Mouse (Mus musculus): ENCODE data around the gene Ube2k.
"Not testable (repeated sequence)": the region's sequence is repeated elsewhere in the genome, so short reads cannot be mapped to it uniquely, and the experiment has no call there.

Ube2k gene

GRCm38 (mm10) chr5:65536751-65537419, at the start of gene Ube2k, which contains the start of gene Smim14:
Gene Ube2k, plus strand, starts transcription at chr5:65537233.
Gene Smim14, minus strand, starts transcription at chr5:65537184.
- DNase-seq (ENCODE audit: low spot score in 2 of 2): peak; percentile 88 to 91

GRCm38 (mm10) chr5:65487381-65487780, 49.7 kb upstream of the Ube2k start:
- DNase-seq (ENCODE audit: low spot score in 2 of 2): no peak

GRCm38 (mm10) chr5:65488725-65489124, 48.3 kb upstream of the Ube2k start:
- DNase-seq (ENCODE audit: low spot score in 2 of 2): peak in 1 of 2 experiments; percentile 37

DNA sequence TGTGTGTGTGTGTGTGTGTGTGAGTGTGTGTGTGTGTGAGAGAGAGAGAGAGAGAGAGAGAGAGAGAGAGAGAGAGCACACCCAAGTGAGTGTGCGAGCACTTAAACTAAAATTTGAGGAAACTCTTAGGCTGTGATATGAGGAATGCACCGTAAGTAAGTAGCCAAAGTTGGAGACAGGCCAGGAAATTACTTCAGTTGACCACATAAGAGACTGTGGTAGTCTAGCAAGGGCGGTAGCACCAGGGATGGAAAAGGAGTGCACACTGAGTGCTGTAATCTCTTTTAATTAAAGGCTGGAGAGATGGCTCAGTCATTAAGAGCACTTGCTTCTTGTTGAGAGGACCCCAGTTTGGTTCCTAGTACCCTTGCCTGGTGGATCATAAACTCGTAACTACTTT, 47.2 kb upstream of the Ube2k start:
- no peak for DNase-seq (ENCODE audit: low spot score in 2 of 2)

DNA sequence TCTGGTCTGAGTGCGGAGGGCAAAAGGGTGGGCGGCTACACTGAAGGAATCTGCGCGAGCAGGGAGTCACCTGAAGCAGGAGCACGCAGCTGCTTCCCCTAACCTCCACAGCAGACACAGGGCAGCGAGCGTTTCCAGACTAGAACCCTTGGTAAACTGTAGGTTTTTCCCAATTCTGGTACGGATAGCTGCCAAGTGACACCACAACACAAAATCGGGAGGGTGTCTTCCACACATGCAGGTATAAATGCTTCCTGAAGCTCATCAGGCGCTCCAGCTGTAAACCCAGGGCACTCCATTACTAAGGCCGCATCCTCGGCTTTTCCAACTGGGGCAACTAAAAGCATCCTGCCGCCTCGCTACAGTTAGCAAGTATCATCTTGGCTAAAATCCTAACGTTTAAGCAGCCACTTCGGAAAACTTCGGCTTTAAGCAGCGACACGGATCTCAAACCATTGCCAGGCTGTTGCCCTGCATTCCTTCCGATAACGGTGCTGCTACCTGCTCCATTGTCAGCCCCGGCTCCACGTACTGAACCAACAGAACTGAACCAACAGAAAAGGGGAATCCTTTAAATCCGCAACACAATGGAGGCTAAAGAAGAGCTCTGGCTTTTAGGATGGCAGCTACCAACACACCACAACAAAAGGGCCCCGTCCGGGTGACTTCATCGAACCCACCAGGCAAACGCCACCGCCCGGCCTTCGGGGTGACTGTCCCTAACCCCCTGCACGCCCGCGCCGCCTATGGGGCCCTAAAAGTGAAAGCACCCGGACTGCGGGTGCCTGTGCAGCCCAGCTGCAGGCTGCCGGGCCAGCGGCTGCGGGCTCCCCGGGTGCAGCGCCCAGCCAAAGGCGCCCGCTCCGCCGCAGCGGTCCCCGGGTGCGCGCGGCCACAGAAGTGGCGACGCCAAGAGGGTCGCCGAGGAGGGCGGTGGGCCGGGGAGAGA, 45.0 kb upstream of the Ube2k start:
- DNase-seq (ENCODE audit: low spot score in 2 of 2): peak; percentile 52 to 64

GRCm38 (mm10) chr5:65492716-65493531, 44.1 kb upstream of the Ube2k start, which contains the start of gene Gm43552:
Gene Gm43552, minus strand, starts transcription at chr5:65492833.
- peak; percentile 91 to 96 for DNase-seq (ENCODE audit: low spot score in 2 of 2)

DNA sequence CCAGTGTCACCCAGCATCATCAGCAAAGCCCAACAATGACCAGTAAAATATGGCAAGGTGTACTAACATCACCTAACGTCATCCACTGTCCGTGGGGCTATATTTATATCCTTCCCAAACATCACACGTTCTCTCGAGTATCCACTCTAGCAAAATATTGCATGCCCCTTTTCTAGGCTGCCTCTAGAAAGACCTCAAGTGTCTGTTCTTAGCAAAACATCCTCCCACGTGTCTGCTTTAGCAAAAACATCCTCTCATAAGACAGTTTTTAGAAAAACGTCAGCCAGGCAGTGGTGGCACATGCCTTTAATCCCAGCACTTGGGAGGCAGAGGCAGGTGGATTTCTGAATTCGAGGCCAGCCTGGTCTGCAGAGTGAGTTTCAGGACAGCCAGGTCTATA, 36.8 kb upstream of the Ube2k start:
- no peak for DNase-seq (ENCODE audit: low spot score in 2 of 2)

- no peak for DNase-seq (ENCODE audit: low spot score in 2 of 2)
Measured at GRCm38 (mm10) chr5:65501407-65501806, 35.6 kb upstream of the Ube2k start.

DNA sequence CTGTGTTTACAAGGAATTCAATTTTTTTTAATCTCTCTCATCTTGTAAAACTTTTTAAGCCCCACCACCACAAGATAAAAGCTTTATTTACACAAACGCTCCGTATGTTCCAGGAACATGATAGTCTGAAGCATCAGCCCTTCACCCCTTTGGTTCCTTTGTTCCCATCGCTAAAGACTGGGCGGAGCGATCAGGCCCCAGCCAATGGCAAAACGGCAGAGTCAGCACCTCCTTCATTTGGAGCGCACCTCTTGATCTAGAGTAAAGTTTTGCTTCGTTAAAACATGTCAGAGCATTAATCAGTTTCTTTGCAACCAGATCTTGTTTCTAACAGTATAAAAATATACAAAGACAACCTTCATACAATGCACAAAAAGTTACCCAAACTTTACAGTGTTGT, 31.2 kb upstream of the Ube2k start:
- peak in 1 of 2 experiments; percentile 39 for DNase-seq (ENCODE audit: low spot score in 2 of 2)

DNA sequence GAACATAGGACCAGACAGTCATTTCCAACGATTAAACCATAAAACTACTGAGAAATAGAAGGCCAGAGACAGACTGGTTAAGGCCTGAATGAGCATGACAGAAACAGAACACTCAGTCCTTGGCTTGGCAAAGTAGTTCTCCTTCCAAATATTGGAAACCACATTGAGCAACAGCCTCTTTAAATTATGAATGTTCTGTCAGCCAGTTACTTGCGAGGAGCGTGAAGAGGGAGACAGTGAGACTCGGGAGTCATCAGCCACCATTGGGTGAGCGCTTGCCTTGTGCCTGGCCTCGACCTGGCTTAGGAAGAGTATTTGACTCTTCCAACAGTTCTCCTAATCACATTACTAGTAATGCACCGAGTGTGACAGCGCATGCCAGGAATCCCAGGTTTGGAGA, 28.6 kb upstream of the Ube2k start:
- peak in 1 of 2 experiments; percentile 31 for DNase-seq (ENCODE audit: low spot score in 2 of 2)

DNA sequence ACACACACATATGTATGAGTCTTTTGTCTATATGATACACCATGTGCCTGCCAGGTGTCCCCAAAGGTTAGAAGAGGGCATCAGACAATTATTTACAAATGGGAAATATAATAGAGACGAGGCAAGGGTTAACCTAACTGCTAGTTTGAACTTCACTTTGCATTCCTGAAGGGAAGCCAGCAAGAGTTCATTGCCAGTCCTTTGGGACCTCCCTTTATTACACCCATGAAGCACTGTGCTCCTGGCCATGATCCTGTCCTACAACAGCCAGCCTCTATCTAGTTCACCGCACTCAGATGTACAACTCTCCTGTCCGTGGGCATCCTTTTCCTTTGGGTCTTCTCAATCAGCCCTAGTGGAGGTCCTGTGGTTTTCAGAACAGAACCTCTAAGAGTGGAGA, 23.5 kb upstream of the Ube2k start:
- no peak for DNase-seq (ENCODE audit: low spot score in 2 of 2)

DNA sequence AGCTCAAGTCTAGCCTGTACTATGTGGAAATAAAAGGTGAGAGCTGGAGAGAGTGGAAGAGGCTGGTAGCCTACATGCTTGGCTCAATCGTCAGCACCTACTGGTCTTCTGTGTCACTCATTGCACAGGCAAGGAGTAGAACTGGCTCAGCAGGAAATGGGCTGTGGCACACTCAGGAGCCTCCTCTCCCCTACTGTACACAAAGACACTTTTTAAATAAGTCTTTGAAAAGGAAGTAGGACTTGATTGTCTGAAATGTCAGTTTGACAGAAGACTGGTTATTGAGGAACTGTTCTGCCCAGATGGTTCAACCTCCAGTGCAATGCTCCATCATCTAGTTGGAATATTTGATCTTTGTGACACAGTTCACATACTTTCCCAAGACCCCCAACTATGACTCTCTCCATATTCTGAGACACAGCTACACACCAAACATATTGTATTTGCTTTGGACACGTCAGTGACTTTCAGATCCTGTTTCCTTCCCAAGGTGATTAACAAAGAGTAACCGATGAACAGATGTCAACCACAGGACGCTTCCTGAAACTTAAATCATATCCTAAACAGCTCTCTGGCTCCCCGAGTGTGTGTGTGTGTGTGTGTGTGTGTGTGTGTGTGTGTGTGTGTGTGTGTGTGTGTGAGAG, 22.3 kb upstream of the Ube2k start:
- peak; percentile 39 to 61 for DNase-seq (ENCODE audit: low spot score in 2 of 2)

- DNase-seq (ENCODE audit: low spot score in 2 of 2): no peak
Measured at GRCm38 (mm10) chr5:65521803-65522202, 15.2 kb upstream of the Ube2k start.

DNA sequence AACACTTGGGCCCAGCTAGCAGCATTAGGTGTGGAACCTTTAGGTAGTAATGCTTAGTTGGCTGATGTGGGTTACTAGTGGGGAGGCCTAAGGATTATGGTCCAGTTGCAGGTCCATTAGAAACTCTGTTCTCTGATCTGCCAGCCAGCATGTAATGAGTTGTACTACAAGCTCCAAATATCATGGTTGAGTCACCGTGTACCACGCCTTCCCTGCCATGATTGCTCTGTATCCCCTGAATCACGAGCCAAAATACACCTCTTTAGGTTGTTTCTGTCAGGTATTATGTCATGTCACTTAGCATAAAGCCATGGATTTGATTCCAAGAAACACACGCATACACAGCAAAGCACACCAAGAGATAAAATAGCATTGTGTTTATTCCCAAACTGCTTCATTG, 12.2 kb upstream of the Ube2k start:
- no peak for DNase-seq (ENCODE audit: low spot score in 2 of 2)

GRCm38 (mm10) chr5:65525674-65526443, 11.2 kb upstream of the Ube2k start:
- no peak for DNase-seq (ENCODE audit: low spot score in 2 of 2)

GRCm38 (mm10) chr5:65531283-65531682, 5.8 kb upstream of the Ube2k start:
- DNase-seq (ENCODE audit: low spot score in 2 of 2): no peak

DNA sequence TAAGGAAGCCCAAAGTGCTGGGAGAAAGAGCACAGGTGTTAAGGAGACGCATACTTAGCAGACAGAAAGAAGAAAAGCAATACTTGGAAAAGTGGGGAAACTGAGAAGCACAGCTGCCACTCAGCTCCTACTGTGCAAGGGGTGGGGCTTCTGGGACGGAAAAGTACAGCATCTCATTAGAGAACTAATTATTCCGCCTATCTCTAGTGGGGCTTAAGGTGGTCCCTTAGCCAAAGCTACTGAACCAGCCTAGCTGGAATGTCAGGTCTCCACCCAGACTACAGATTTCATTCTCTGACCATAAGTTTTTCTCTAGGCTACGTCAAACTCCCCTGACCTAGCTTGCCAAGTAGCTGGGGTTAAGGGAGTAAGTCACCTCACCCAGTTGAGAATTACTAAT, 2.5 kb upstream of the Ube2k start:
- no peak for DNase-seq (ENCODE audit: low spot score in 2 of 2)

- DNase-seq (ENCODE audit: low spot score in 2 of 2): no peak
Measured at GRCm38 (mm10) chr5:65535457-65536067, 1.5 kb upstream of the Ube2k start.

- not testable (repeated sequence) for DNase-seq (ENCODE audit: low spot score in 2 of 2)
Measured at GRCm38 (mm10) chr5:65536068-65536465, 966 bp upstream of the Ube2k start.

DNA sequence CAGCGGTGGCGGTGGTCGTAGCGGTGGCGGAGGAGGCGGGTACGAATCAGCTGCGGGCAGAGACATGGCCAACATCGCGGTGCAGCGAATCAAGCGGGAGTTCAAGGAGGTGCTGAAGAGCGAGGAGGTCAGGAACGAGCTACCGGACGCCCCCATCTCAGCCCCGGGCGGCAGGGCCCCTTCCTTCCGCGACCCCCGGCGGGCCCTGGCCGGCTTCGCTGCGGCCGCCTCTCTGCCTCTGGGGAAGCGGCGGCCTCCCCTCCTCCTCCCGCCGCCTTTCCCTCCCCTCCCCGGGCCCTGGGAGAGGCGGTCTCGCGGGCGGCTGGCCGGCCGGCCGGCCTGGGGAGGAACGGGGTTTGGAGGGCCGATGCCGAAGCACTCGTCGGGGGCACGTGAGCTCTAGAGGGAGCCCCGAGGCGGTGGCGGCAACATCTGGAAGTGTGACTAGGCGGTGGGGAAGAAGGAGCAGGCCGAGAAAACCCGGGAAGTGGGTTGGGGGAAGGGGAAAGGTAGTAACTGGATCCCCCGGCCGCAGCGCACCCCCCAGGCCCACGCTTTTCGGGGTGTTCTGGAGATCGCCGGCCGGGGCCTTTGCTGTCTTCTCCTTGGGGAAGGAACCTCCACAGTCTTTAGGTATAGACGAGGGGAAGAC, 513 bp downstream of the Ube2k start:
- DNase-seq (ENCODE audit: low spot score in 2 of 2): peak in 1 of 2 experiments; percentile 42

Data from urinary bladder, postnatal 36 days (tissue).